Mouse (Mus musculus) adrenal gland, postnatal 25 days (tissue): ENCODE results near the gene Zfp729b. TPM values are rescaled to one million over a fixed set of nuclear protein-coding genes. Genes with fewer than 3 reads are reported as not detected.

Experiments
- DNase-seq: peaks from one replicate; pipeline ENCODE4 v3.0.0; 2021; ENCODE audit warnings: mixed read lengths
- long read RNA-seq: library from polyadenylated mRNA; stranded (forward); transcript quantifications from one replicate; pipeline ENCODE4 v2.0.0, GENCODE M21; 2021
- total RNA-seq: library from RNA; stranded (reverse); gene quantifications from 2 replicates; pipeline ENCODE4 v1.2.3, GENCODE M21; 2021

Gene Zfp729b
- 8.3 and 9.5 TPM in 2 replicates for total RNA-seq
- long read RNA-seq, full-length matches to known transcripts = 2 of 4 reads
- long read RNA-seq, partial matches to known transcripts = 0 of 4 reads
- long read RNA-seq, other reads (novel, unspliced or antisense) = 2 of 4 reads

DNA sequence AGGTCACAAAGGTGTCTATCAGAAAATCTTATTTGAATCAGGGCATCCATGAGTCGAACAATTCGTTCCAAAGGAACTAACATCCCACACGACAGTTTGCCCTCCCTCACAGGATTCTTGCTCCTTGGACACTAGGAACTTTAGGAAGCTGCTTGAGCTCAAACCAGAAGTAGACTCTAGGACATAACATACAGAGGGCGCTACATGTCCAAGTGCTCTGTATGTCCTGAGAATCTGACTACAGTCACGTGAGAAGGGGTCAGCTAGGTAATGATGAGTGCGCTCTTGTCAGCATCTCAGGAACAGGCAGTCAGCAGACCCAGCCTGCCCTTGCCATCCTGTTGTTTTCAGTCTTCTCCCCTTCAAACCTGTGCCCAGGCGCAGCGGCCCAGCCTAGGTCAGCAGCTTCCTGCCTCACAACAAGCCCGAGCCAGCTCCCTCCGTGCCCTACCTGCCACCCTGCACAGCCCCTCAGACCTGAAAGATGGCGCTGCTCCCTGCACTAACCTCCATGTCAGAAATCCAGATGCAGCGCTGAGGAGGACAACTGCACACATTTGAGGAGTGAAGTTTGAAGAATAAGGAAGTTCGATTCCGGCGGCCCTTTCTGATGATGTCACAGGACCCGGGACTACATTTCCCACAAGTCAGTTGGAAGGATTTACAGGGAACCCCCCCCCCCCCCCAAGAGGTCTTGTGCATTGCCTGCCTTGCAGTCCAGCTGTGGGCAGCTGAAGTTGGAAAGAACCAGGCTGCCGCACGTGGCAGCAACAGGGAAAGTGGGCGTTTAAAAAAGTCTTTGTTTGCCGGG lies at the start of gene Zfp729b:
Zfp729b (minus strand) TSS at position 642 of the 811 bp plus-strand sequence.
- peak; percentile 85 for DNase-seq

GRCm38 (mm10) chr13:67652496-67652895 lies 43.0 kb upstream of the Zfp729b start:
- no peak for DNase-seq

GRCm38 (mm10) chr13:67637294-67638007 lies 27.9 kb upstream of the Zfp729b start, which contains the start of the genes Gm49345 and Zfp729a:
Gene Gm49345 (minus strand): TSS chr13:67637769.
Gene Zfp729a (minus strand): TSS chr13:67637791.
- DNase-seq = peak; percentile 74

- no peak for DNase-seq
Observed at GRCm38 (mm10) chr13:67610108-67610507, 601 bp upstream of the Zfp729b start.

DNA sequence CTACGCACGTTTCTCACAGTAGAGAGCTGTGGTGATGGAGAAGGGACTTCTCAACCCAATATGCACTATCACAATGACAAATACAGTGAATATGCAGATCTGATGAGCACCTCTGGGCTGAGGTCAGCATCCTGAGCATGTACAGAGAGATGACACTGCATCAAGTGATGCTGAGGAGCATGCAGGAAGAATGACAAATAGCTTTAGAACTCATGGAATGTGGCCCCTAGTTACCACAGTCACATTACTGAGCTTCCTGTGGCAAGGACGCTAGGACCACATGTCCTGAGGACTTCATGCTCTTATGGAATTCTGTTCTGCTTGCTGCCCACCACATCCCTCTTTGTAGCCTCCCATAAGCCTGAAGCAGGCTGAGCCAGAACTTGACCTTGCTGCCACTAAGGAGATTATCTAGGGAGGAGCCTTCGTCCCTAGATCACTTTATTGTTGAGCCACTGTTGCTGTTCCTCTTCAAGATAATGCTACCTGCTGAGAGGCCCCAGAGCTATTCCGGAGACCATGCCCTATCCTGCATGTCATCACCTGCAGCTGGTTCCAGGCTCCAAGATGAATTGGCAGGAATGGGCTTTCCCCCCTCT lies 36.8 kb downstream of the Zfp729b start:
- no peak for DNase-seq

GRCm38 (mm10) chr13:67553730-67554129 lies 55.8 kb downstream of the Zfp729b start, which contains the start of gene Zfp748:
Gene Zfp748 (minus strand): TSS chr13:67553830.
- DNase-seq = no peak

DNA sequence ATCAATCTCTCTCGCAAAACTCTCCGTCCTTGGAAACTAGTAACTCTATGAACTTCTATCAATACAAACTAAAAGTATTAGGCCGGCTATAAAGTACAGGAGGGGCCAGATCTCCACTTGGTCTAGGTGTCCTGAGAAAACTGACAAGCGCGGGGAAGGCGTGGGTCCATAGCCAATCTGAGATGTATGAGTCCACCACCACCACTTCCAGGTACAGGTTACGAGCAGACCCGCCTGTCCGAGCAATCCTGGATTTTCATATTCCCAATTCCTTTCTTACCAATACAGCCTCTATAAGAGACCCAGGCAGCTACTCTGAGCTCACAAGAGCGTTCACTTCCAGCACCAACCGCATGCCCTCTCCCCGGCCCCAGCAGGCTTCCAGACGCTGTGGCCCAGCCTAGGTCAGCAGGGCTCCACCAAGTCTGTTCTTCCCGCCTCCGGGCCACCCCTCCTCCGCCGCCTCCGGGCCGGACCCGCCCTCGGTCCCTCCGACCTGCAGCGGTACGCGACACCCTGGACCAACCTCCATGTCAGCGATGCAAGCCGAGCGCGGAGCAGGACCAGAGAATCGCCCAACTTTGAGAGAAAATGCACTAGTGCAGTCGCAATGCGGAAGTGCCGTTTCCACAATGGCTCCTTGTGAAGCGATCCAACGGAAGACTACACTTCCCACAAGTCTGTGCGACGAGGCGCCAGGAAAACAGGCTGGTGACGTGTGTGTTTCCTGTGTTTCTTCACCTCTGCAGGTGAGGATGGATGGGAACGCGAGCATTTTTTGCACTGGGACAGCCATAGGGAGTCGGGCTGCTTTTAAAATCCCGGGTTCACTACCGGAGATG lies 56.8 kb downstream of the Zfp729b start:
- peak; percentile 71 for DNase-seq

- DNase-seq = no peak
Observed at GRCm38 (mm10) chr13:67545941-67546340, 63.6 kb downstream of the Zfp729b start.

Other genes starting within 250 kb of the Zfp729b start
- gene Gm28044, start 249.2 kb downstream of the Zfp729b start, total RNA-seq = 1.2 TPM in 1 of 2 replicates, not detected in the other
- 4.1 and 4.9 TPM in 2 replicates for gene Zfp953, start 249.1 kb downstream of the Zfp729b start, total RNA-seq
- gene Gm28041, start 234.0 kb downstream of the Zfp729b start, total RNA-seq = 2.2 TPM in 1 of 2 replicates, not detected in the other
- 1.3 and 2.5 TPM in 2 replicates for gene Zfp456, start 233.9 kb downstream of the Zfp729b start, total RNA-seq
- 4.4 and 6.1 TPM in 2 replicates for gene Zfp429, start 209.9 kb downstream of the Zfp729b start, total RNA-seq
- gene Zfp459, start 188.3 kb downstream of the Zfp729b start, total RNA-seq = 0.62 and 1.8 TPM in 2 replicates
- gene Zfp874a, start 158.1 kb downstream of the Zfp729b start, total RNA-seq = 19.0 and 23.5 TPM in 2 replicates
- 15.9 and 18.7 TPM in 2 replicates for gene Zfp874b, start 125.4 kb downstream of the Zfp729b start, total RNA-seq
- 7.6 and 8.1 TPM in 2 replicates for gene Zfp58, start 109.2 kb downstream of the Zfp729b start, total RNA-seq
- gene Gm26965, start 83.6 kb downstream of the Zfp729b start, total RNA-seq = not detected in 2 replicates
- gene Zfp87, start 83.5 kb downstream of the Zfp729b start, total RNA-seq = 18.0 and 19.8 TPM in 2 replicates
- gene Zfp748, start 55.9 kb downstream of the Zfp729b start, total RNA-seq = 8.6 and 8.9 TPM in 2 replicates
- gene Gm49345, start 28.1 kb upstream of the Zfp729b start, total RNA-seq = 1.4 TPM in 1 of 2 replicates, not detected in the other
- gene Zfp729a, start 28.1 kb upstream of the Zfp729b start, total RNA-seq = 5.5 and 7.7 TPM in 2 replicates
- 11.1 and 15.0 TPM in 2 replicates for gene Zfp738, start 77.4 kb upstream of the Zfp729b start, total RNA-seq
- gene Zfp65, start 119.5 kb upstream of the Zfp729b start, total RNA-seq = 9.4 and 13.7 TPM in 2 replicates
- 5.1 and 7.7 TPM in 2 replicates for gene Zfp85, start 145.5 kb upstream of the Zfp729b start, total RNA-seq
- gene Zfp493, start 170.0 kb upstream of the Zfp729b start, total RNA-seq = 3.9 and 4.6 TPM in 2 replicates
- gene Zfp273, start 204.0 kb upstream of the Zfp729b start, total RNA-seq = 6.5 and 7.9 TPM in 2 replicates
- 4.0 and 5.4 TPM in 2 replicates for gene Gm10037, start 221.4 kb upstream of the Zfp729b start, total RNA-seq